Mouse (Mus musculus) C2C12 (cell line): ENCODE measurements around the gene Vwa1. TPM values are rescaled to one million over a fixed set of nuclear protein-coding genes. Genes with fewer than 3 reads are reported as not detected.

Experiments
- H3K27me3 ChIP-seq: one replicate; pipeline ENCODE4 v1.6.1; 2011; ENCODE audit not compliant: control insufficient read depth, insufficient read depth, insufficient read length
- H3K36me3 ChIP-seq: one replicate; pipeline ENCODE4 v1.6.1; 2011; ENCODE audit not compliant: control insufficient read depth, insufficient read depth
- H3K4me3 ChIP-seq: one replicate; pipeline ENCODE4 v1.5.1; 2011; ENCODE audit warnings: mild to moderate bottlenecking, control low read depth; ENCODE audit not compliant: poor library complexity, insufficient read depth, severe bottlenecking
- H3K79me2 ChIP-seq: one replicate; pipeline ENCODE4 v1.6.1; 2011; ENCODE audit not compliant: control insufficient read depth, insufficient read depth
- H3K79me3 ChIP-seq: one replicate; pipeline ENCODE4 v1.6.1; 2011; ENCODE audit warnings: low read depth, control low read depth
- H3ac ChIP-seq: one replicate; pipeline ENCODE3; 2011; ENCODE audit warnings: low read depth; ENCODE audit not compliant: control insufficient read depth, insufficient read length
- CEBPB ChIP-seq: IDR thresholded peaks from one replicate; pipeline ENCODE4 v1.6.1; 2011; ENCODE audit warnings: low read depth, mild to moderate bottlenecking, control low read depth, moderate library complexity
- CTCF ChIP-seq: IDR thresholded peaks from one replicate; pipeline ENCODE4 v1.5.1; 2011; ENCODE audit not compliant: control insufficient read depth, insufficient read depth, insufficient read length
- FOSL1 ChIP-seq: IDR thresholded peaks from one replicate; pipeline ENCODE4 v1.8.0; 2011; ENCODE audit warnings: mild to moderate bottlenecking, low read length; ENCODE audit not compliant: poor library complexity, insufficient read depth, severe bottlenecking
- MAX ChIP-seq: IDR thresholded peaks from one replicate; pipeline ENCODE4 v1.6.1; 2011; ENCODE audit warnings: mild to moderate bottlenecking, control low read depth
- MYOD1 ChIP-seq: IDR thresholded peaks from one replicate; pipeline ENCODE4 v1.6.1; 2011; ENCODE audit warnings: low read depth; ENCODE audit not compliant: control insufficient read depth, insufficient read length
- MYOG ChIP-seq: IDR thresholded peaks from one replicate; pipeline ENCODE4 v1.6.1; 2011; ENCODE audit not compliant: control insufficient read depth, insufficient read length; ENCODE audit errors: extremely low read depth
- USF1 ChIP-seq: IDR thresholded peaks from one replicate; pipeline ENCODE4 v1.6.1; 2011; ENCODE audit warnings: low read depth, mild to moderate bottlenecking, control low read depth, moderate library complexity
- polyA plus RNA-seq: library from polyadenylated mRNA; unstranded; fragments of >200 nt; fragmentation: generic; extraction: Trizol; gene quantifications from one replicate; pipeline ENCODE4 v1.2.1, GENCODE M21; 2012; ENCODE audit warnings: missing spikeins

Vwa1 gene
- polyA plus RNA-seq, 1 experiment: 1.0 TPM

GRCm38 (mm10) chr4:155739152-155739551 is 35.3 kb downstream of the Vwa1 start:
- H3ac ChIP-seq: no peak overlapping the region
- H3K27me3 ChIP-seq: no peaks in the 10 kb centered on the region
- H3K79me2 ChIP-seq: peaks cover 7% of the 10 kb centered on the region
- peaks cover 38% of the 10 kb centered on the region for H3K36me3 ChIP-seq
- no peak for TF ChIP-seq MAX
- TF ChIP-seq MYOD1: no peak
- no peak for TF ChIP-seq CTCF
- no peak for TF ChIP-seq MYOG
- TF ChIP-seq USF1: no peak
- TF ChIP-seq FOSL1: no peak
- no peak for TF ChIP-seq CEBPB
- peaks cover 5% of the 10 kb centered on the region for H3K79me3 ChIP-seq
- no peak overlapping the region for H3K4me3 ChIP-seq

- H3ac ChIP-seq: no peak overlapping the region
- no peaks in the 10 kb centered on the region for H3K27me3 ChIP-seq
- H3K79me2 ChIP-seq: peaks cover 7% of the 10 kb centered on the region
- no peak overlapping the region for H3K4me3 ChIP-seq
- H3K36me3 ChIP-seq: peaks cover 34% of the 10 kb centered on the region
- no peak for TF ChIP-seq USF1
- no peak for TF ChIP-seq MYOD1
- TF ChIP-seq FOSL1: no peak
- no peak for TF ChIP-seq MYOG
- TF ChIP-seq CTCF: no peak
- TF ChIP-seq MAX: no peak
- TF ChIP-seq CEBPB: no peak
- peaks cover 5% of the 10 kb centered on the region for H3K79me3 ChIP-seq
Measured at GRCm38 (mm10) chr4:155738262-155738661, 36.2 kb downstream of the Vwa1 start.

GRCm38 (mm10) chr4:155736421-155736820 is 38.1 kb downstream of the Vwa1 start:
- peaks cover 34% of the 10 kb centered on the region for H3K36me3 ChIP-seq

GRCm38 (mm10) chr4:155735788-155736187 is 38.7 kb downstream of the Vwa1 start:
- no peaks in the 10 kb centered on the region for H3K27me3 ChIP-seq
- TF ChIP-seq USF1: no peak
- no peak for TF ChIP-seq CTCF
- no peak for TF ChIP-seq FOSL1
- no peak for TF ChIP-seq MYOG
- no peak for TF ChIP-seq MAX
- no peak for TF ChIP-seq MYOD1
- TF ChIP-seq CEBPB: no peak
- peak overlapping the region; percentile 45 for H3K4me3 ChIP-seq
- H3K79me2 ChIP-seq: peaks cover 7% of the 10 kb centered on the region
- peak overlapping the region; percentile 90 for H3ac ChIP-seq
- H3K79me3 ChIP-seq: no peaks in the 10 kb centered on the region
- H3K36me3 ChIP-seq: peaks cover 32% of the 10 kb centered on the region

More at GRCm38 (mm10) chr4:155736421-155736820, 38.1 kb downstream of the Vwa1 start:
- no peaks in the 10 kb centered on the region for H3K27me3 ChIP-seq
- TF ChIP-seq CTCF (no peak), FOSL1 (no peak), MYOD1 (no peak), MYOG (no peak), CEBPB (no peak), MAX (no peak), USF1 (no peak)
- no peak overlapping the region for H3ac ChIP-seq
- H3K79me2 ChIP-seq: peaks cover 7% of the 10 kb centered on the region
- H3K79me3 ChIP-seq: no peaks in the 10 kb centered on the region
- H3K4me3 ChIP-seq: no peak overlapping the region

- no peak for TF ChIP-seq USF1
- TF ChIP-seq CTCF: no peak
- no peak for TF ChIP-seq MYOD1
- TF ChIP-seq MYOG: no peak
- TF ChIP-seq MAX: no peak
- no peak for TF ChIP-seq FOSL1
- no peak for TF ChIP-seq CEBPB
- Histone ChIP-seq H3K4me3 (peak overlapping the region; percentile 45), H3K79me2 (peaks cover 7% of the 10 kb centered on the region), H3K36me3 (peaks cover 31% of the 10 kb centered on the region), H3K79me3 (no peaks in the 10 kb centered on the region), H3K27me3 (no peaks in the 10 kb centered on the region), H3ac (peak overlapping the region; percentile 90)
Measured at GRCm38 (mm10) chr4:155734951-155735702, 39.4 kb downstream of the Vwa1 start.
